Mouse (Mus musculus): Measurements from ENCODE around the gene Rin2.

Rin2 gene

DNA sequence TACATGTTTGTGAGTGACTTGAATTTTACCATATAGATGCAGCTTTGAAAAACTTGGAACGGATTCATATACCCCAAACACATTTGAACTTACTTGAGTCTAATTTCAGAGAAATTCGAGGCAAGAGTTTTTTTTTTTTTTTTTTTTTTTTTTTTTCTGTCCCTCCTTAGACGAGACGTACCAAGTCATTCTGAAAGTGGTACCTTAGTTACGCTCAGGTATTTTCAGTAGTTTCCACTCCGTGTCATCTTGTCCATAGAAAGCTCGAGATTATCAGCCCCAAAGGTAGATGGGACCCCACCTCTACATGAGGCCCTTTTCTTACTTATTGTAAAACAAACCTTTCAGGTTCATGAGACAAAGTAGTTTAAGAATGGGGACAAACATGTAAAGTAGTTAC, 55.9 kb downstream of the Rin2 start:
- DNase-seq (ENCODE audit: low read depth, low spot score): no peak

DNA sequence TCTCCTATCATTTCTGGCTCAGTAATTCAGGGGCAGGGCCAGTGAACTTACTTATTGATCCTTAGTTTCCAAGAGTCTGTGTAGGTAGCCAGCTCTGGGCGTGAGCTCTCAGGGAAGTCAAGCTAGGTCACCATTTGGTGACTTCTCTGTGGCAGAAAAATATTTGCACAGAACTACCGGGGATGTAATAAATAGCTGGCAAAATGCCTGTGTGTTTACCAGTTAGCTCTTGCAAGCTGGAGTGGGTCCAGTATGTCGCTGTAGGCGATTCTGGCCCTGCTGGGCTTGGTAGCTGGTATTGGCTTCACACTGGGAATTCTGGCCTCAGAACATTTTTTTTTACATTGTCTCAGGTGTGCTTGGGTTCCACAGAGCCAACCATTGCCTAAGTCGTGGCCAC, 60.1 kb downstream of the Rin2 start:
- DNase-seq (ENCODE audit: low read depth, low spot score): no peak

DNA sequence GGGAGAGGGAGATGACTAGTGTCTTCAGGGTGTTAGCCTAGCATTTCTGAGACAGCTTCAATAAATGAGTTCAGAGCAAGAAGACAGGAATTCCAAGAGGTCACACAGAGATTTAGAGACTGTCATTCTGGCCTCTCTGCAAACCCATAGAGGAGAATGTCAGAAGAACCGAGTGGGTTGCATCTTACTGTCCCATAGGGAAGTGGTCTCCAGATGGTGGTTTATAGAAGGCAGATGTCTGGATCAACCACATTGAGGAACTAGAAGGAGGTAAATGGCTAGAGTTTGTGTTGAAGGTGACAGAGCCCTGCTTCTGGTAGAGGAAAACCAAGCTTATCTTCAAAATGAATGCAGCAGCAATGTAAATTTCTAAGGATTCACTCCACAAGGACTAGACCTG, 61.5 kb downstream of the Rin2 start:
- DNase-seq (ENCODE audit: low read depth, low spot score): no peak

DNA sequence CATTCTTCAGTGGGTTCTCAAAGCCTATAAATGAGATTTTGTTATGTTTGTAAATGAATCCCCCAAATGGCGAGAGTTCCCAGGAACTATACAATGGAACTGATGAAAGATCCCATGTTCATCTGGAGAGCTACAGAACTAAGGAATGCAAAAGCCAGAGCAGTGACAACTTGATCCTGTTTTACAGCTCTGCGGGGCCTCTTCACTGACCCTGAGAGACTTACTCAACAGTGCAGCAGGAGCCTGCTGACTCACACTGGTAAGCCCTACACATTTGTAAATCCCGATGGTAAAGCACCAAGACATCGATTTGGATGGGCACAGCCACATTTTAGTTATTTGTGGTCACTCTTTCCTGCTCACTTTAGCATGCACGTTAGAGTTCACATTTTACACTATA, 62.2 kb downstream of the Rin2 start:
- no peak for DNase-seq (ENCODE audit: low read depth, low spot score)

DNA sequence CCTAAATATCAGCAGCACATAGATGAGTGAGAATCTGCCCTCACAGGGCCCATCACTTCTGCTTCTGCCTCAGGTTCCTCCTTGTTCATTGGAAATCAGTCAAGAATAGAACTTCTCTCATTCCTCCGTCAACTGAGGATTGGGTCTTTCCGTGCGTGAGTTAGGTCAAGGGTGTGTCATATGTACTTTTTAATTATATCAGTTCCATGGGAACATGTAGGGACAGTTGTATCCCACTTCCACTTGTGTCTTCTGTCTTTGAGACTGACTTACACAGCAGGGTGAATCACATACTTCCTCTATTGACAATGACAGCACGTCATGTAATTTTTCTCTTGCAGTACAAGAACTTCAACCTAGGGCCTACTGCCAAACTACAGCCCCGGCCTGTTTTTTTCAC, 65.7 kb downstream of the Rin2 start:
- DNase-seq (ENCODE audit: low read depth, low spot score): no peak

DNA sequence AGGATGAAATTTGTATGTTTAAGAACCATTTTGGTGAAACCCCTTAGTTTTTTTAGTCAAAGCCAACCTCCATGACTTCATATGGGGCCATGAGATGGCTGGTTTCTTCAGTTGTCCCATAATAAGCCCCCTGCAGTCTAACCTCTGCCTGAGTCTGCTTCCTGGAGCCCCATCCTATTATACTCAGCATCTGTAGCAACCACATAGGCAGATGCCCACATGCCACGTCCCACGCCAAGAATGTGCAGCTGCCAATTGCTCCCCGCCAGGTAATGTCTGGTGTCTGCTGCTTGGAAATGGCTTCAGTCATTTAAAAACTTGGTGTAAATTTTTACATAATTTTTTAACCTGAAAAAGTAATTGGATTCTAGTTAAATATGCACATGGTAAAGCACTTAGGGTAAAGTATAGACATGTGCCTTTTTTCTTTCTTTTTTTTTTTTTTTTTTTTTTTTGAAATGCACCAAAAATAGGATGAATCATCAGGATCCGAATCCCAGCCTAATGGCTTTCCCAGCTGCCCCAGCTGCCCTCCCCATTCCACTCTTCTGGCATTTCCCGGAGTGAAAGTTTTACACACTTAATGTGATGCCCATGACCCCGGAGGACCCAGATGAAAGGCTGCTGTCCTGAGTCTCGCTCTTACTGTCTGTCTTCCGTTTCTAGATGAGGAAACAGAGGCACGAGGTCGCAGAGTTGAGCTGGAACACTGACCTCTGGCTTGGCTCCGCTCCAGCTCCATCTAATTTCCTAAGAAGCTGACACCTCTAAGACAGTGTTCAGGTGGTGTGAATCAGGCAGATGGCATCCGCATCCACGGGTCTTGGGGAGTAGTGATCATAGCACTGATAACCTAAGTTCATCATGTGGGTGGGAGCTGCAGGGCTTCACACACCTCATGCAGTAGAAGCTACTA, 68.0 kb downstream of the Rin2 start:
- no peak for DNase-seq (ENCODE audit: low read depth, low spot score)

DNA sequence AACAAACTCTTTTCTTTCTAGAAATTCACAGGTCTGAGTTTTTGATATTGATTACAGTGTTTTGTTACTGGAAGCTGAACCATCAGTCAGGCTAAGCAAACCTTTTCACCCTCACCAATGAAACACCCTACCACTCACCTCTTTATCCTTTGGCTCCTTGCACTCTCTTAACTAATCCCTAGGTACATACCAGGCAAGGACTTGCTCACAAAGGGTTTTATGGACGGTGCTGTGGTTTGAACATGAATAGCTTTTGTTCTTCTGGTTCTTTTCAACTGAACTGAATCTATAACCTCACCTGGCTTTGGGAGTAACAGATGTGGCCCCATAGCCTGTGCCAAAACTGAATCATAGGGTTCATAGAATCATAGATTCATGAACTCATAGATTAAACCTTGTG, 71.4 kb downstream of the Rin2 start:
- DNase-seq (ENCODE audit: low read depth, low spot score): no peak

DNA sequence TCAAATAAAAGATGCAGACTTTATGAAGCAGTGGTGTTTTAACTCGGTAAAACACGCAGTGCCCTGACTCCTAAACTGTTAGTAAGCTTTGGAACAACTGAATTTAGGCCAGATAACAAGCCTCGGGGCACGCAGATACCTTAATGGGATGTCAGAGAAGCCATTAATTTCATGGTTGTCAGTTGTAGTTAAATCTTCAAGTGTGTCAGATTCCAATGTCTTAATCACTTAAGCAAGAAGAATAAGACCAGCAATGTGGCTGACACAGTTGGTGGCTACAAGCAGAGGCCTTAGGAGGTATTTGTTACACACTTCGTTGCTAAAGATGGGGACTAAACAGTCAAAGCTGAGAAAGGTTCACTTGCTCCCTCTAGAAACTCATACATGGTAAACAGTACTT, 74.6 kb downstream of the Rin2 start:
- DNase-seq (ENCODE audit: low read depth, low spot score): no peak

DNA sequence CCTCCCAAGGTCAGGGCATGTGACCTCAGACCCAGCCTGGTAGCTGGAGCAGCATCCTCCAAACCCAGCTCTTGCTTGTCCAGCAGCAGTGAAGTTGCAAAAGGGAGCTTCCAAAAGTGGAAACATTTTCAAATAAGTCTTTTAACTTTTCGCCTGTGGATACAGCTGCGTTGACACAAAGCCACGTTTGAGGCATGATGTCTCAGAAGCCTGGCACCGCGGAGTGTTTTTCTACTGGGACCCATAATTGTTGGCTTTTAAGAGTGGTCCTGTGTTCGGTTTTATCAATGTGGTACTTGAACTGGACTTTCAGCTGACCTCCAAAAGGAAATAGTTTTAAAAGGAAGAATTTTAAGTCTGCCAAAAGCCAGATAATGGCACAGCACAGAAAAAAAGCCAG, 77.6 kb downstream of the Rin2 start:
- no peak for DNase-seq (ENCODE audit: low read depth, low spot score)

DNA sequence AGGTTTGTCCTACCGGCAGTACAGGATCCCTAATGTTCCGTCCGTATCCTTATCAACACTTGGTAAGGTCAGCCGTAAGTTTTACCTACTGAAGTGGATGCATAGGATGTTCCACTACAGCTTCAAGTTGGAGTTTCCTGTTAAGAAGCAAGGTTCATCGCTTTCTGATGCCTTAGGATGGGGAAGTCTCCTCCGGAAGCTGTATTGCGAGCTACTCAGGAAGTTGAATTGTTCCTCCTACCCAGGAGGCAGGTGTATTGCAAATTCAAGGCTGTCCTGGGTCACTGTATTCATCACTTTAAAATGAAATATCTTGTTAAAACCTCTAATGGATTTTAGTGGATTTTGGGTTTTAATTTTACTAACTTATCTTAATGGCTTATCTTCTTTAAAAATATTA, 79.0 kb downstream of the Rin2 start:
- no peak for DNase-seq (ENCODE audit: low read depth, low spot score)

DNA sequence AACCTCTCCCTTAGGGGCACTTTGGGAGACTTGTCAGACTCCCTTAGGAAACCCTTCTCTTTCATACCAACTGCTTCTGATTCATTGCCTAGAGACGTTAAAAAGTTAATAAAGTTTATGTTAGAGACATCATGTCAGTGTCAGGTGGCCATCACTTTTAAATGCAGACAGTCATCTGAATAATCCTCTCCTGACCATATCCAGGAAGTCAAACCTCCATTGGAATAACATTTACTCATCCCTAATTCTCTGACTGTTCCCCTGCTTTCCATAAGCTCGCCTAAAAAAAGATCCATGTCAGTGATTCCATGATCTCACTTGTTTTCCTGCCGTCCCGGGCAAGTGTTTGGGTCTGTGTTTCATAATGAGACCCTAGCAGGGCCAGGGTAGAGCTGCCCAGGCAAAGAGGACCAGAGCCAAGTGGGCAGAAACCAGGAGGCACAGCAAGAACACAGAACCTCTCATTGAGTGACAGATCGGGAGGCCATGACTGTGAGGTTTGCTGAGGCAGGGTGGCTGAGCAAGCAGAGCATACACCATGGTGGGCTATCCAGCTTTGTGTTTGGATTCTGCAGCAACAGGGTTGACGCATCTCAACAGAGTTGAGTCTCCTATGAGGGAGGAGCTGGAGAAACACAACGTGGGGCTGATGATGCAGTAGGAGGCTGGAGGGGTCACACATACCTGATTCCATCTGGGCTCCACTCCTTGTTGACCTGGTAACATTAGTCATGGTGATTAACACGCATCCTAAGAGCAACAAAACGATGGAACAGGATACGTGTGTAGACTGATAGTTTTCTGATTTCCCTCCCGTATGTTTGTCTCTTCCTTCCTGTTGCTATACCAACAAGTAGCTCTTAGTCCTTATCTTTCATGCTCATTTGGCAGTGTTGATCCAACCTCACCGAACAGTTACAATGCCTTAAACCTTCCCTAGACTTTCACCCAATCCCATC, 81.1 kb downstream of the Rin2 start:
- DNase-seq (ENCODE audit: low read depth, low spot score): no peak

DNA sequence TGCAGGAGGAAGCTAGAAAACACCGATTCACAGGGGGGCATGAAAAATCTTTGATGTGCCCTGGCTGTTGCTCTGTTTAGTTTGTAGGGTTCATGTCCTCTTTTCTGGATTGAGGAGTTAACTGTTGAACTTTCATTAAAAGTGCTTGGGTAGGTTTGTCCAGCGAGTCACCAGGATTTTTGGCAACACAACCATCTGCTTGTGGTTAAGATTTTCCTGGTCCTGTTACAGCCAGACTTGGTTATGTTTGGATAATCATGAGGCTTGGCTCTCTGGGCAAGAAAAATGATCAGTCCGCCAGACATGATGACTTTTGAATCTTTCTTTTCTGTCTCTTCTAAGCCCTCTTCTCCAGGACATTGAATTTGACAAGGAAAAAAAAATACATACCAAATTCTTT, 85.1 kb downstream of the Rin2 start:
- DNase-seq (ENCODE audit: low read depth, low spot score): no peak

DNA sequence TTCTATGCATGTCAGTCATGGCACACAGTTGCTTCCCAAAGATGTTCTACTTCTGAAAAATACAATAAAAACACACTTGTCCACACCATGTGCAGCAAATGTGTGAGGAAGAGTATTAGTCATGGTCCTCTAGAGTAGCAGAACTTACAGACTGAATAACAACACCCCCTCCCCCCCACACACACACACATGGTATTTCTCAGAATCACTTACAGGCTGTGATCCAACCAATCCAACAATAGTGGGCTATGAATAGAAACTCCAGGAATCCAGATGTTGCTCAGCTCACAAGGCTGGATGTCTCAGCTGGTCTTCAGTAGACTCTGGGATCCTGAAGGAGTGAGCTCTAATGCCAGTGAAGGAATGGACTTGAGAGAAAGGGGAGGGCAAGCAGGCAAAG, 86.4 kb downstream of the Rin2 start:
- no peak for DNase-seq (ENCODE audit: low read depth, low spot score)

DNA sequence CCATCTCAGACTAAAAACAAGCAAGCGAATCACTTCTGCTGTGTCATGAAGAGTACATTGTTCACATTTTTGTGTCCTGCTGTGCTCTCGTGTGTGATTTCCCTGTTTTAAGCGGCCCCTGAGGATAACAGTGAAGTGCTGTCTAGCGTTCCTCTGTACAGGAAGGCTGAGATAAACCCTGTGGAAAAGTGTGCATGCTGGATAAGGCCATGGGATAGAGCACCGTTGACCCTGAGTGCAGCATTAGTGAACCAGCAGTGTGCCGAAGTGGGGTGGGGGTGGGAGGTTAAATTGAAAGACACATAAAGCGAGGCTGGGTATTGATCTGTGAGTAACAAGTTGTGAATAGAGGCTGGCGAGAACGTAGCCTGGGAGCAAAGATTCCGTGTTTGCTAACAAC, 94.9 kb downstream of the Rin2 start:
- DNase-seq (ENCODE audit: low read depth, low spot score): no peak

DNA sequence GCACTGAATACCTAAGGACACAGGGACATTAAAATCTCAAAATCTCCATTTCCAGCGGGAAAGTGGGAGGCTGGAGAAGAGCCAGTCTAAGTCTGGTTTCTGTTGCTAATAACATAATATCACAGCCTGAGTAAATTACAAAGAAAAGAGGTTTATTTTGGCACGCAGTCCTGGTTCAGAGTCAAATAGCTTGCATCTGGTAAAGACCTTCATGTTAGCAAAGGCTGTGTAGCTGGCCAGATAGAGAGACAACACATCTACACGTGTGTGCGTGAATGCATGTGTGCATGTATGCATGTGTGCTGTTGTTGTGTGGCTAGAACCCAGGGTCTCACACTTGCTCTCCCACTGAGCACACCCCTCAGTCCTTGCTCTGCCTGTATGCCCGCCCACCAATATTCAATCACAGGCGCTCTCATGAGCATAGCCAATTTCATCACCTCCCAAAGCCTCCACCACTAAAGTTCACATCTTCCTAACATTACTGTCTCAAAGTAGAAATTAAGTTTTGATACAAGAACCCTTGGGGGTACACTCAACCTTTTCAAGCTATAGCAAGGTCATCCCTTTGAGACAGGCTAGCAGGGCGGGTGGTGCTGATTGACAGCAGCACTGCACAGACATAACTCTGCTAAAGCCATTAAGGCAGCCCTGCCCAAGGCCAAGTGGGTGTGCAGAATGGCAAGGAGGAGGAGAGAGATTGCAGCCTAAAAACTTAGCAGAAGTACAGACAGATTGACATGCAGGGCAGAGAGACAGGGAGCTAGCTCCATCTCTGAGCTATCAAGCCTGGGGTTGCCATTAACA, 95.9 kb downstream of the Rin2 start:
- DNase-seq (ENCODE audit: low read depth, low spot score): no peak

DNA sequence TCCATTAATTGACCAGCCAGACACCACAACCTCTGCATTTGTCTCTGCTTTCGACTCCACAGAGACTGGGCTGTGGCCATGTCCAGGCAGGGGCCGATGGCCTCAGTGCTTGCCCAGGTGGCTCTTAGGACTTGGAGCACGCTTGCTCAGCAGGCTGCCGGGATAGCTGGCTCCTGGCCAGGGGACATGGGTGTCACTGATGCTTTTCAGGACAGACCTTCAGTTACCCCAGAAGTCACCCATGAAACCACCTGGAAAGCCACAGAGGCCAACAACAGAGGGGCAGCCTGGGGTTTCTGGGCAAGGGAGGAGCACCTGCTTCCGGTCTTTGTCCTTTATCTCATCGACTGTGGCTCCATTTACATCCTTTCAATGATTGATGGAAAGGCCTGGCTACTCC, 108.2 kb downstream of the Rin2 start:
- no peak for DNase-seq (ENCODE audit: low read depth, low spot score)

DNA sequence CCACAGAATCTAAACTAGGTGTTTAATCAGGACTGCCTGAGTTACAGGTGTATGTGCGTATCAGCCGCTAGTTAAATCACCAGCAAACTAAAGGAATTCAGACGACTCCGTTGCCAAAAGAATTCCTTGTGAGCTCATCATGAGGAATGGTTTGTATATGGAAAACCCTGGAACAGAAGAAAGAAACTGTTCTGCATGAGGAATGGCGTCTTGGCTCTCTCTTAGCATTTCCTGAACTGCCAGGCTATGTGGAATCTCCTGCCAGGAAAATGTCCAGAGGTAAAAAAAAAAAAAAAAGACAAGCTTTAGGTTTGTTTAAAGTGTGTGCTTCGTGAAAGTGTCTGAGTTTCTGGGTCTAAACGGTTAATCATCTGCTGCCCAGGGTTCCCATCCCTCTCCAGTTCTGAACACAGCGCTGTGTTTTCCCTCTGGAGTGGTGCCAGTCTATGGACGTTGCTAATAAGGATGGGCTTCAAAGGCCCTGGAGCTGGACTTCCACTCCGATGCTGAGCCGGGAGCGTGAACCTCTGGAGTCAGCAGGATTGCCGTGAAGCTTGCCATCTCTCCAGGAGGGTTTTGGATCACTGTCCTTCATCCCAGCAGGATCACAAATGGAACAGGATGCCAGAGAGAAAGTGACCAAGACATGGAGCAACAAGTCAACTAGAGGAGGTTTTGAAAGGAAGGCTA, 109.4 kb downstream of the Rin2 start:
- DNase-seq (ENCODE audit: low read depth, low spot score): no peak

DNA sequence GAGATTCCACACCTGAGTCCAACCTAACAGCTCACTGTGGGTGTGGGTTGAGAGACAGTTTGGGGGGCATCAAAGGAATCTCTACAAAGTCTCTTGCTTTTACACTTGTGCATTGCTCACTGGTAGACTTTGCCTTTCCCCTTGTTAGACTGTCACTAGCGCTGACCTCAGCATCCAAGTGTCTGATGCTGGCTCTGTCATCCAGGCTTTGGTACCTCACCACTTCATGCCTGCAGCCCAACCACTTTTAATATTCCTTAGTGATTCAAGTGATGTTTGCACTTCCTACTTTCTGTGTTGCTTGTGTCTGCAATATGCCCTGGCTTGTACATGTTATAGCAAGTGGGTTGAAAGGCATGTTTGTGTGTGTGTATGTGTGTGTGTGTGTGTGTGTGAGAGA, 109.9 kb downstream of the Rin2 start:
- no peak for DNase-seq (ENCODE audit: low read depth, low spot score)

DNA sequence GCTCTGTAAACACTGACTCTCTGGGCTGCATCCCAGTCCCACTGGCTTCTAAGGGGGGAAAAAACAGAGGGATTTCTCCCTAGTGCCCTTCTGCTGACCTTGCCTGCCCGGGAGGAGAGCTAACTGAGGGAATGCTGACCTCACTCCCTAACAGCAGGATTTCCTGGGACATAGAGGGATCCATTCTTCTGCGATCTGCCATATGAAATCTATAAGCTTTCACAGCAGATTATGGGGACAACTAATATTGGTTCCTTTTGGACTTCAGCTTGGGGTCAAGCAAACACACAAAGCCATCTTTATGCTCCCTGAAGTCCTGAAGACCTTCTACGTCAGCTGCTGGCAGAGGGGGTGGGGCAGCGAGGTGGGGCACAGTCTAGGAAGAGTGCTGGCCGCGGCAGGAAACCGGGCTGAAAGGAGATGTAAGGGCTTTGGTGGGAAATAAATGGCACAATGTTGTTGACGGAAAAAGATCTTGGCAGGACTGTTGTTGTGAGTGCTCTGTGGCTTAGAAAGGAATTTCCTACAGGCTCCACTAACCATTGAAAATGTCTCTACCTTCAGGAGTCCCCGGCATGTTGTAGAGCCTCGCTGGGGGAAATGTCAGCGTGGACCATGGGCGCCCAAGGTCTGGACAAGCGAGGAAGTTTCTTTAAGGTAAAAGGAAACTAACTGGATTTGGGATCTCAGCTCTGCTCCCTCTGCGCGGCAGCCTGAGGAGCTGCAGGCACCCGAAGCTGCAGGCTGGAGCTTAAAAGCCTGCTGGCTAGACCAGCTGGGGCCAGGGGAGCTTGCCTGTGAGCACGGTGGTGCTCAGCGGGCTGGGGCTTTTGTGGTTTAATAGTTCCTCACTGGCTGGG, 111.0 kb downstream of the Rin2 start:
- no peak for DNase-seq (ENCODE audit: low read depth, low spot score)

DNA sequence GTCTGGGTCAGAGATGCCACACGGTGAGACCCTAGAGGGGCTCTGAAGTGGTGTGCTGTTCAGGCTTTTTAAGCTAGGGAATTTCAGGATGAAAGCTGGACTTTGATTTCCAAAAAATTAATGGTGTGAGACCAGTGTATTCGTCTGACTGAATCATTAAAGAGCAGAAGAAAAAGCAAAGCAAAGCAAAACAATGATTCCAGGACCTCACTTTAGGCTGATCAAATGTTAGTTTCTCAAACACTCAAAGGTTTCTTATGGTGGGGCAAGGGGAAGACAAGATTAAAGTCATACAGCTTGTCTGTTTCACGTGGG, 111.6 kb downstream of the Rin2 start:
- DNase-seq (ENCODE audit: low read depth, low spot score): no peak
